Mouse (Mus musculus) heart, postnatal 0 days (tissue): ENCODE data around the gene Xrcc2. TPM values are rescaled to one million over a fixed set of nuclear protein-coding genes. Genes with fewer than 3 reads are reported as not detected.

Source experiments
- ATAC-seq: fragments of 200-750 bp; cut with Nextera tagmentation; 2 replicates; pipeline ENCODE4 v1.8.0; 2017; ENCODE audit warnings: low read depth, moderate number of reproducible peaks, moderate library complexity; ENCODE audit not compliant: insufficient read depth
- DNase-seq: peaks from one replicate; pipeline ENCODE4 v3.0.0-alpha.2; 2016; ENCODE audit warnings: low spot score
- H3K27ac ChIP-seq: fragments of 300-500 bp; sonication (generic); 2 replicates; pipeline ENCODE4 v1.5.1; 2014; ENCODE audit warnings: low read depth, mild to moderate bottlenecking
- H3K27me3 ChIP-seq: fragments of 300-500 bp; sonication (generic); 2 replicates; pipeline ENCODE4 v1.6.1; 2014; ENCODE audit warnings: low read length, mixed read lengths; ENCODE audit not compliant: control insufficient read depth, insufficient read depth
- H3K36me3 ChIP-seq: fragments of 300-500 bp; sonication (generic); replicated peaks from 2 replicates; pipeline ENCODE4 v1.6.1; 2014; ENCODE audit warnings: low read length, mixed read lengths; ENCODE audit not compliant: control insufficient read depth, insufficient read depth
- H3K4me1 ChIP-seq: fragments of 300-500 bp; sonication (generic); 2 replicates; pipeline ENCODE4 v1.6.1; 2014; ENCODE audit warnings: antibody characterized with exemption; ENCODE audit not compliant: control insufficient read depth, insufficient read depth
- H3K4me2 ChIP-seq: fragments of 300-500 bp; sonication (generic); 2 replicates; pipeline ENCODE4 v1.6.1; 2014; ENCODE audit warnings: low read depth, mild to moderate bottlenecking, low read length, moderate library complexity
- H3K4me3 ChIP-seq: fragments of 300-500 bp; sonication (generic); 2 replicates; pipeline ENCODE4 v1.5.1; 2014; ENCODE audit warnings: low read depth, low read length
- H3K9ac ChIP-seq: fragments of 300-500 bp; sonication (generic); replicated peaks from 2 replicates; pipeline ENCODE4 v1.6.1; 2014; ENCODE audit warnings: low read depth, low read length, mixed read lengths
- H3K9me3 ChIP-seq: fragments of 300-500 bp; sonication (generic); replicated peaks from 2 replicates; pipeline ENCODE4 v1.6.1; 2016; ENCODE audit warnings: low read length; ENCODE audit not compliant: control insufficient read depth
- CTCF ChIP-seq: IDR thresholded peaks from 2 replicates; pipeline ENCODE4 v1.5.1; 2016; ENCODE audit warnings: antibody characterized with exemption, control low read depth, low read depth
- EP300 ChIP-seq: IDR thresholded peaks from 2 replicates; pipeline ENCODE4 v1.6.1; 2016; ENCODE audit warnings: antibody characterized with exemption, low read depth
- WGBS: fragments of 180-500 bp; shearing (Covaris S2); extraction: QIAGEN DNeasy Blood & Tissue Kit; methylation state at CpG from one replicate; pipeline ENCODE4 v1.1.7; 2014; 5-methylcytosine and 5-hydroxymethylcytosine counted together
- polyA plus RNA-seq: library from polyadenylated mRNA; unstranded; fragments of >200 nt; fragmentation: Nextera tagmentation; extraction: Ambion mirVana; gene quantifications from 2 replicates; pipeline ENCODE4 v1.2.1, GENCODE M21; 2015
- total RNA-seq: library from RNA; depleted of rRNA; stranded (reverse); fragments of >200 nt; gene quantifications from 2 replicates; pipeline ENCODE4 v1.2.3, GENCODE M21; 2014; ENCODE audit warnings: low replicate concordance; rRNA removed

Xrcc2 gene
- total and polyA plus RNA-seq, 2 experiments from 2014 or later = 3.3 to 7.3 TPM

- no peak overlapping the region for H3K9ac ChIP-seq
- H3K27ac ChIP-seq = no peak overlapping the region
- H3K4me1 ChIP-seq = no peaks in the 10 kb centered on the region
- ATAC-seq (no peak), DNase-seq (no peak)
- H3K27me3 ChIP-seq = no peaks in the 10 kb centered on the region
- H3K9me3 ChIP-seq = no peaks in the 10 kb centered on the region
- H3K36me3 ChIP-seq = no peaks in the 10 kb centered on the region
- H3K4me2 ChIP-seq = no peak overlapping the region
- 83% methylated on average over 7 of the region's 7 CpGs for WGBS
- no peak overlapping the region for H3K4me3 ChIP-seq
- TF ChIP-seq EP300 (no peak), CTCF (no peak)
Observed at GRCm38 (mm10) chr5:25652435-25652834, 53.2 kb downstream of the Xrcc2 start.

GRCm38 (mm10) chr5:25645661-25646364 is 59.8 kb downstream of the Xrcc2 start:
- WGBS = 77% methylated on average over 8 of the region's 8 CpGs
- H3K4me3 ChIP-seq = no peak overlapping the region
- ATAC-seq = no peak
- no peaks in the 10 kb centered on the region for H3K4me1 ChIP-seq
- no peak for TF ChIP-seq EP300
- TF ChIP-seq CTCF = no peak
- no peak for DNase-seq
- no peak overlapping the region for H3K27ac ChIP-seq
- no peak overlapping the region for H3K4me2 ChIP-seq
- H3K9me3 ChIP-seq = no peaks in the 10 kb centered on the region
- no peaks in the 10 kb centered on the region for H3K36me3 ChIP-seq
- no peak overlapping the region for H3K9ac ChIP-seq
- H3K27me3 ChIP-seq = no peaks in the 10 kb centered on the region

GRCm38 (mm10) chr5:25644509-25644908 is 61.1 kb downstream of the Xrcc2 start:
- Histone ChIP-seq H3K4me3 (no peak overlapping the region), H3K4me2 (no peak overlapping the region), H3K27me3 (no peaks in the 10 kb centered on the region), H3K9me3 (no peaks in the 10 kb centered on the region), H3K9ac (no peak overlapping the region), H3K36me3 (no peaks in the 10 kb centered on the region), H3K27ac (no peak overlapping the region), H3K4me1 (no peaks in the 10 kb centered on the region)
- no peak for TF ChIP-seq EP300
- ATAC-seq = no peak
- WGBS = 87% methylated on average over 2 of the region's 2 CpGs
- no peak for DNase-seq

- Histone ChIP-seq H3K27me3 (no peaks in the 10 kb centered on the region), H3K27ac (no peak overlapping the region)
- WGBS = 79% methylated on average over 1 of the region's 1 CpGs
Observed at GRCm38 (mm10) chr5:25642741-25643140, 62.9 kb downstream of the Xrcc2 start.

More at GRCm38 (mm10) chr5:25642741-25643140, 62.9 kb downstream of the Xrcc2 start:
- H3K36me3 ChIP-seq = no peaks in the 10 kb centered on the region
- TF ChIP-seq EP300 = no peak
- TF ChIP-seq CTCF = no peak
- DNase-seq = no peak
- H3K4me2 ChIP-seq = no peak overlapping the region
- no peak for ATAC-seq
- no peak overlapping the region for H3K9ac ChIP-seq
- H3K4me1 ChIP-seq = no peaks in the 10 kb centered on the region
- H3K9me3 ChIP-seq = no peaks in the 10 kb centered on the region
- H3K4me3 ChIP-seq = no peak overlapping the region

Other genes starting within 250 kb of the Xrcc2 start
- gene Kmt2c, start 207.0 kb downstream of the Xrcc2 start, total RNA-seq = 22.4 and 29.3 TPM in 2 replicates
- 5.4 TPM in 2 replicates for gene Kmt2c, start 207.0 kb downstream of the Xrcc2 start, polyA plus RNA-seq
- gene Cct8l1, start 189.8 kb downstream of the Xrcc2 start, total RNA-seq = 0.08 TPM in 1 of 2 replicates, not detected in the other
- gene Cct8l1, start 189.8 kb downstream of the Xrcc2 start, polyA plus RNA-seq = not detected in 2 replicates
- 12.0 and 16.7 TPM in 2 replicates for gene Actr3b, start 54.2 kb upstream of the Xrcc2 start, total RNA-seq
- 27.6 and 29.4 TPM in 2 replicates for gene Actr3b, start 54.2 kb upstream of the Xrcc2 start, polyA plus RNA-seq
- 0.42 TPM in 1 of 2 replicates, not detected in the other for gene Gm21663, start 236.6 kb upstream of the Xrcc2 start, total RNA-seq
- gene Gm21663, start 236.6 kb upstream of the Xrcc2 start, polyA plus RNA-seq = not detected in 2 replicates
- gene Gm21671, start 248.6 kb upstream of the Xrcc2 start, total RNA-seq = not detected in 2 replicates
- gene Gm21671, start 248.6 kb upstream of the Xrcc2 start, polyA plus RNA-seq = not detected in 2 replicates